Mouse (Mus musculus) embryonic facial prominence, embryonic 14.5 days (tissue): ENCODE measurements at regions not wholly inside any gene's neighbourhood (a gene's known extent, or its start where the extent isn't known, plus 50 kb on each side); places are given as distances from the start of the nearest gene placed in this dataset.

Experiments
- ATAC-seq: fragments of 200-750 bp; cut with Nextera tagmentation; 2 replicates; pipeline ENCODE4 v1.8.0; 2017; ENCODE audit warnings: low read depth, moderate number of reproducible peaks, moderate TSS enrichment
- DNase-seq: peaks from one replicate; pipeline ENCODE4 v3.0.0-alpha.2; 2015; ENCODE audit warnings: low spot score
- H3K27ac ChIP-seq: fragments of 300-500 bp; sonication (generic); replicated peaks from 2 replicates; pipeline ENCODE4 v1.5.1; 2014; ENCODE audit warnings: low read depth, mild to moderate bottlenecking, low read length, moderate library complexity
- H3K27me3 ChIP-seq: fragments of 300-500 bp; sonication (generic); replicated peaks from 2 replicates; pipeline ENCODE4 v1.6.1; 2014; ENCODE audit warnings: low read length; ENCODE audit not compliant: control insufficient read depth, insufficient read depth
- H3K36me3 ChIP-seq: fragments of 300-500 bp; sonication (generic); 2 replicates; pipeline ENCODE4 v1.6.1; 2014; ENCODE audit warnings: low read length, mixed read lengths; ENCODE audit not compliant: control insufficient read depth, insufficient read depth
- H3K4me1 ChIP-seq: fragments of 300-500 bp; sonication (generic); 2 replicates; pipeline ENCODE4 v1.6.1; 2014; ENCODE audit warnings: antibody characterized with exemption, low read length; ENCODE audit not compliant: control insufficient read depth, insufficient read depth
- H3K4me2 ChIP-seq: fragments of 300-500 bp; sonication (generic); 2 replicates; pipeline ENCODE4 v1.6.1; 2014; ENCODE audit warnings: low read depth, mild to moderate bottlenecking, low read length, moderate library complexity, mixed read lengths
- H3K4me3 ChIP-seq: fragments of 300-500 bp; sonication (generic); 2 replicates; pipeline ENCODE4 v1.5.1; 2014; ENCODE audit warnings: low read depth, mild to moderate bottlenecking, low read length
- H3K9ac ChIP-seq: fragments of 300-500 bp; sonication (generic); 2 replicates; pipeline ENCODE4 v1.6.1; 2014; ENCODE audit warnings: low read depth, mild to moderate bottlenecking, low read length, moderate library complexity, mixed read lengths
- H3K9me3 ChIP-seq: fragments of 300-500 bp; sonication (generic); 2 replicates; pipeline ENCODE4 v1.6.1; 2016; ENCODE audit warnings: low read length; ENCODE audit not compliant: control insufficient read depth
- WGBS: fragments of 180-500 bp; shearing (Covaris S2); extraction: QIAGEN DNeasy Blood & Tissue Kit; methylation state at CpG from one replicate; pipeline ENCODE4 v1.1.7; 2014; 5-methylcytosine and 5-hydroxymethylcytosine counted together

GRCm38 (mm10) chr4:9015528-9016503 lies 777.0 kb upstream of the Car8 start:
- H3K27me3 ChIP-seq: peaks cover 3% of the 10 kb centered on the region; the same call in 1 of the 2 replicates
- no peak overlapping the region for H3K4me2 ChIP-seq

GRCm38 (mm10) chr4:9014986-9015385 lies 776.1 kb upstream of the Car8 start:
- Histone ChIP-seq H3K9me3 (no peaks in the 10 kb centered on the region), H3K4me1 (peaks cover 44% of the 10 kb centered on the region)
- ATAC-seq: no peak

More at GRCm38 (mm10) chr4:9015528-9016503, 777.0 kb upstream of the Car8 start:
- Histone ChIP-seq H3K4me1 (peaks cover 39% of the 10 kb centered on the region), H3K9me3 (no peaks in the 10 kb centered on the region), H3K9ac (no peak overlapping the region), H3K27ac (no peak overlapping the region; the same call in 1 of the 2 replicates), H3K36me3 (no peaks in the 10 kb centered on the region), H3K4me3 (no peak overlapping the region)
- 18% methylated on average over 14 of the region's 14 CpGs for WGBS
- ATAC-seq (peak; percentile 59; the same call in 1 of the 2 replicates), DNase-seq (peak; percentile 73)

GRCm38 (mm10) chr4:9012787-9013186 lies 773.9 kb upstream of the Car8 start:
- H3K4me1 ChIP-seq: peaks cover 36% of the 10 kb centered on the region
- H3K36me3 ChIP-seq: no peaks in the 10 kb centered on the region
- no peak for ATAC-seq
- no peak overlapping the region for H3K27ac ChIP-seq
- 48% methylated on average over 9 of the region's 9 CpGs for WGBS
- no peak overlapping the region for H3K4me3 ChIP-seq
- DNase-seq: no peak
- no peak overlapping the region for H3K4me2 ChIP-seq
- no peak overlapping the region for H3K9ac ChIP-seq
- H3K9me3 ChIP-seq: no peaks in the 10 kb centered on the region
- H3K27me3 ChIP-seq: peaks cover 3% of the 10 kb centered on the region; the same call in 1 of the 2 replicates

More at GRCm38 (mm10) chr4:9014986-9015385, 776.1 kb upstream of the Car8 start:
- no peak overlapping the region for H3K4me2 ChIP-seq
- no peak for DNase-seq
- H3K36me3 ChIP-seq: no peaks in the 10 kb centered on the region
- no peak overlapping the region for H3K27ac ChIP-seq
- no peak overlapping the region for H3K4me3 ChIP-seq
- 28% methylated on average over 4 of the region's 4 CpGs for WGBS
- no peak overlapping the region for H3K9ac ChIP-seq
- H3K27me3 ChIP-seq: peaks cover 3% of the 10 kb centered on the region; the same call in 1 of the 2 replicates

GRCm38 (mm10) chr4:9011952-9012351 lies 773.1 kb upstream of the Car8 start:
- no peak overlapping the region for H3K27ac ChIP-seq
- ATAC-seq: no peak
- H3K27me3 ChIP-seq: peaks cover 3% of the 10 kb centered on the region; the same call in 1 of the 2 replicates
- no peak overlapping the region for H3K4me2 ChIP-seq
- H3K9ac ChIP-seq: no peak overlapping the region
- peaks cover 36% of the 10 kb centered on the region for H3K4me1 ChIP-seq
- no peak for DNase-seq
- no peaks in the 10 kb centered on the region for H3K36me3 ChIP-seq
- no peak overlapping the region for H3K4me3 ChIP-seq
- WGBS: 63% methylated on average over 3 of the region's 3 CpGs
- no peaks in the 10 kb centered on the region for H3K9me3 ChIP-seq

GRCm38 (mm10) chr4:9011129-9011518 lies 772.3 kb upstream of the Car8 start:
- WGBS: 13% methylated on average over 7 of the region's 7 CpGs
- H3K27ac ChIP-seq: no peak overlapping the region
- peaks cover 3% of the 10 kb centered on the region; the same call in 1 of the 2 replicates for H3K27me3 ChIP-seq
- peaks cover 29% of the 10 kb centered on the region for H3K4me1 ChIP-seq
- no peak overlapping the region for H3K9ac ChIP-seq
- no peak; the same call in 1 of the 2 replicates for ATAC-seq
- H3K9me3 ChIP-seq: no peaks in the 10 kb centered on the region
- H3K4me3 ChIP-seq: no peak overlapping the region
- no peaks in the 10 kb centered on the region for H3K36me3 ChIP-seq
- no peak overlapping the region for H3K4me2 ChIP-seq
- peak; percentile 41 for DNase-seq

- no peak overlapping the region for H3K4me3 ChIP-seq
- H3K27me3 ChIP-seq: peaks cover 2% of the 10 kb centered on the region; the same call in 1 of the 2 replicates
- DNase-seq: peak; percentile 32
- no peak overlapping the region for H3K27ac ChIP-seq
- no peaks in the 10 kb centered on the region for H3K36me3 ChIP-seq
- H3K9ac ChIP-seq: no peak overlapping the region
- no peaks in the 10 kb centered on the region for H3K9me3 ChIP-seq
- WGBS: 50% methylated on average over 17 of the region's 17 CpGs
- no peak for ATAC-seq
- H3K4me2 ChIP-seq: no peak overlapping the region
- peaks cover 24% of the 10 kb centered on the region for H3K4me1 ChIP-seq
Measured at GRCm38 (mm10) chr4:9010381-9011128, 771.7 kb upstream of the Car8 start.

GRCm38 (mm10) chr4:9009656-9010055 lies 770.8 kb upstream of the Car8 start:
- peaks cover 22% of the 10 kb centered on the region for H3K4me1 ChIP-seq
- no peaks in the 10 kb centered on the region; the same call in 1 of the 2 replicates for H3K27me3 ChIP-seq
- H3K36me3 ChIP-seq: no peaks in the 10 kb centered on the region
- 46% methylated on average over 4 of the region's 4 CpGs for WGBS
- H3K4me2 ChIP-seq: no peak overlapping the region
- 0 out of 2 replicates have a peak, but pooled peaks have one; percentile 12 for ATAC-seq
- H3K9me3 ChIP-seq: no peaks in the 10 kb centered on the region
- H3K9ac ChIP-seq: no peak overlapping the region
- no peak for DNase-seq
- H3K4me3 ChIP-seq: no peak overlapping the region
- H3K27ac ChIP-seq: no peak overlapping the region

- no peak overlapping the region for H3K4me2 ChIP-seq
- ATAC-seq: no peak
- 17% methylated on average over 8 of the region's 8 CpGs for WGBS
- no peaks in the 10 kb centered on the region for H3K27me3 ChIP-seq
- no peaks in the 10 kb centered on the region for H3K9me3 ChIP-seq
- no peak overlapping the region for H3K4me3 ChIP-seq
- DNase-seq: no peak
- H3K9ac ChIP-seq: no peak overlapping the region
- peaks cover 12% of the 10 kb centered on the region for H3K4me1 ChIP-seq
- no peaks in the 10 kb centered on the region for H3K36me3 ChIP-seq
- H3K27ac ChIP-seq: no peak overlapping the region
Measured at GRCm38 (mm10) chr4:9005938-9006626, 767.2 kb upstream of the Car8 start.
